Mouse (Mus musculus) erythroblast, embryonic 14.5 days (primary cell): ENCODE data around the gene Naa60. TPM values are rescaled to one million over a fixed set of nuclear protein-coding genes. Genes with fewer than 3 reads are reported as not detected.

ENCODE experiments used
- H3K27me3 ChIP-seq: 2 replicates; pipeline ENCODE4 v1.6.1; 2012; ENCODE audit warnings: inconsistent platforms; ENCODE audit not compliant: control insufficient read depth
- H3K36me3 ChIP-seq: 2 replicates; pipeline ENCODE4 v1.6.1; 2012; ENCODE audit warnings: mild to moderate bottlenecking, inconsistent platforms; ENCODE audit not compliant: control insufficient read depth
- H3K4me1 ChIP-seq: 2 replicates; pipeline ENCODE4 v1.6.1; 2012; ENCODE audit warnings: inconsistent platforms; ENCODE audit not compliant: control insufficient read depth
- H3K4me3 ChIP-seq: replicated peaks from 2 replicates; pipeline ENCODE3; 2012; ENCODE audit warnings: moderate library complexity, mild to moderate bottlenecking, inconsistent platforms
- H3K9me3 ChIP-seq: 2 replicates; pipeline ENCODE4 v1.6.1; 2012; ENCODE audit warnings: low read length, inconsistent platforms, mixed read lengths; ENCODE audit not compliant: control insufficient read depth
- GATA1 ChIP-seq: IDR thresholded peaks from 2 replicates; pipeline ENCODE4 v1.6.1; 2012; ENCODE audit warnings: low read length, inconsistent platforms, mixed read lengths
- TAL1 ChIP-seq: IDR thresholded peaks from 3 replicates; pipeline ENCODE4 v1.6.1; 2012; ENCODE audit warnings: low read length, inconsistent platforms, mixed read lengths
- polyA plus RNA-seq: library from polyadenylated mRNA; stranded (reverse); fragments of >175 nt; gene quantifications from 2 replicates; pipeline ENCODE4 v1.2.3, GENCODE M21; 2012

The Naa60 gene
- polyA plus RNA-seq, 1 experiment, result 1.6 TPM

- H3K9me3 ChIP-seq, result no peaks in the 10 kb centered on the region
- peaks cover 20% of the 10 kb centered on the region for H3K36me3 ChIP-seq
- no peaks in the 10 kb centered on the region for H3K27me3 ChIP-seq
- peak within 1 kb of the TSS; percentile 99 for H3K4me3 ChIP-seq
- no peak for TF ChIP-seq GATA1
- no peak for TF ChIP-seq TAL1
- H3K4me1 ChIP-seq, result peaks cover 36% of the 10 kb centered on the region
Measured at GRCm38 (mm10) chr16:3884201-3885064, 12.3 kb downstream of the Naa60 start, which contains the start of the genes Zfp597 and Gm20695. Zfp597 (minus strand) TSS chr16:3884561. Gm20695 (plus strand) TSS chr16:3884648.

- H3K4me3 ChIP-seq, result peak overlapping the region; percentile 99
- H3K4me1 ChIP-seq, result peaks cover 36% of the 10 kb centered on the region
- peaks cover 17% of the 10 kb centered on the region for H3K36me3 ChIP-seq
- H3K27me3 ChIP-seq, result no peaks in the 10 kb centered on the region
- TF ChIP-seq TAL1 (no peak), GATA1 (no peak)
- H3K9me3 ChIP-seq, result no peaks in the 10 kb centered on the region
Measured at GRCm38 (mm10) chr16:3885065-3885670, 13.0 kb downstream of the Naa60 start.

GRCm38 (mm10) chr16:3891621-3892295 is 19.6 kb downstream of the Naa60 start:
- peaks cover 32% of the 10 kb centered on the region for H3K36me3 ChIP-seq
- H3K27me3 ChIP-seq, result no peaks in the 10 kb centered on the region
- no peak for TF ChIP-seq GATA1
- H3K4me3 ChIP-seq, result no peak overlapping the region
- H3K4me1 ChIP-seq, result peaks cover 17% of the 10 kb centered on the region
- H3K9me3 ChIP-seq, result no peaks in the 10 kb centered on the region

- Histone ChIP-seq H3K4me3 (no peak overlapping the region), H3K27me3 (no peaks in the 10 kb centered on the region), H3K36me3 (peaks cover 49% of the 10 kb centered on the region), H3K9me3 (no peaks in the 10 kb centered on the region), H3K4me1 (peaks cover 12% of the 10 kb centered on the region)
- TF ChIP-seq TAL1 (no peak), GATA1 (no peak)
Measured at GRCm38 (mm10) chr16:3893739-3894138, 21.6 kb downstream of the Naa60 start.

- no peak for TF ChIP-seq GATA1
- no peak for TF ChIP-seq TAL1
- no peaks in the 10 kb centered on the region for H3K9me3 ChIP-seq
- peaks cover 64% of the 10 kb centered on the region for H3K36me3 ChIP-seq
- H3K4me3 ChIP-seq, result no peak overlapping the region
- H3K4me1 ChIP-seq, result peaks cover 12% of the 10 kb centered on the region
- H3K27me3 ChIP-seq, result no peaks in the 10 kb centered on the region
Measured at GRCm38 (mm10) chr16:3895173-3895792, 23.1 kb downstream of the Naa60 start.

GRCm38 (mm10) chr16:3896046-3896445 is 23.9 kb downstream of the Naa60 start:
- no peaks in the 10 kb centered on the region for H3K9me3 ChIP-seq
- peaks cover 72% of the 10 kb centered on the region for H3K36me3 ChIP-seq
- H3K4me3 ChIP-seq, result no peak overlapping the region
- TF ChIP-seq TAL1 (no peak), GATA1 (no peak)
- peaks cover 12% of the 10 kb centered on the region for H3K4me1 ChIP-seq
- H3K27me3 ChIP-seq, result no peaks in the 10 kb centered on the region

GRCm38 (mm10) chr16:3896553-3896952 is 24.4 kb downstream of the Naa60 start:
- H3K27me3 ChIP-seq, result no peaks in the 10 kb centered on the region
- no peaks in the 10 kb centered on the region for H3K9me3 ChIP-seq
- H3K36me3 ChIP-seq, result peaks cover 76% of the 10 kb centered on the region
- no peak overlapping the region for H3K4me3 ChIP-seq
- peaks cover 12% of the 10 kb centered on the region for H3K4me1 ChIP-seq
- TF ChIP-seq TAL1 (no peak), GATA1 (no peak)

GRCm38 (mm10) chr16:3907471-3907870 is 35.3 kb downstream of the Naa60 start:
- no peak overlapping the region for H3K4me3 ChIP-seq
- no peaks in the 10 kb centered on the region for H3K9me3 ChIP-seq
- H3K27me3 ChIP-seq, result no peaks in the 10 kb centered on the region
- TF ChIP-seq TAL1 (no peak), GATA1 (no peak)
- peaks cover 32% of the 10 kb centered on the region for H3K4me1 ChIP-seq
- peaks cover 45% of the 10 kb centered on the region for H3K36me3 ChIP-seq
